Mouse (Mus musculus) bone marrow, adult 2 months (tissue): ENCODE results near the gene Ing3.

Source experiments
- CTCF ChIP-seq: fragments of 200-500 bp; IDR thresholded peaks from 2 replicates; pipeline ENCODE4 v1.5.1; 2011; ENCODE audit warnings: low read length, control low read depth; ENCODE audit not compliant: control insufficient read depth, insufficient read depth
- POLR2A ChIP-seq: fragments of 200-500 bp; IDR thresholded peaks from 2 replicates; pipeline ENCODE4 v1.6.1; 2011; ENCODE audit warnings: low read depth, mild to moderate bottlenecking, control low read depth, low read length, borderline replicate concordance; ENCODE audit not compliant: control insufficient read depth

GRCm38 (mm10) chr6:22024168-22024567 lies 74.8 kb downstream of the Ing3 start:
- TF ChIP-seq POLR2A = no peak
- TF ChIP-seq CTCF = no peak
